Mouse (Mus musculus) megakaryocyte, embryonic 14.5 days (primary cell): ENCODE results near the gene Pdcd4. TPM values are rescaled to one million over a fixed set of nuclear protein-coding genes. Genes with fewer than 3 reads are reported as not detected.

Experiments
- H3K27me3 ChIP-seq: replicated peaks from 2 replicates; pipeline ENCODE3; 2012; ENCODE audit warnings: inconsistent platforms
- H3K36me3 ChIP-seq: replicated peaks from 2 replicates; pipeline ENCODE3; 2012; ENCODE audit warnings: low read length, inconsistent platforms, mixed read lengths
- H3K4me1 ChIP-seq: 2 replicates; pipeline ENCODE4 v1.6.1; 2012; ENCODE audit warnings: inconsistent platforms
- H3K4me3 ChIP-seq: replicated peaks from 2 replicates; pipeline ENCODE3; 2012; ENCODE audit warnings: moderate library complexity, mild to moderate bottlenecking, inconsistent platforms
- H3K9me3 ChIP-seq: 2 replicates; pipeline ENCODE4 v1.6.1; 2012; ENCODE audit warnings: inconsistent platforms
- FLI1 ChIP-seq: IDR thresholded peaks from 2 replicates; pipeline ENCODE4 v1.6.1; 2012; ENCODE audit warnings: low read length, inconsistent platforms, mixed read lengths
- GATA1 ChIP-seq: IDR thresholded peaks from 3 replicates; pipeline ENCODE4 v1.6.1; 2012; ENCODE audit warnings: mixed read lengths, low read length, inconsistent platforms, borderline replicate concordance
- polyA plus RNA-seq: library from polyadenylated mRNA; stranded (reverse); fragments of >175 nt; gene quantifications from 2 replicates; pipeline ENCODE4 v1.2.3, GENCODE M21; 2012; ENCODE audit warnings: low replicate concordance; ENCODE audit not compliant: insufficient read depth

The Pdcd4 gene
- 2.8 and 25.4 TPM in 2 replicates for polyA plus RNA-seq

GRCm38 (mm10) chr19:53892061-53892460 is at the start of gene Pdcd4:
Pdcd4 (plus strand) TSS chr19:53892231.
- Histone ChIP-seq H3K27me3 (no peaks in the 10 kb centered on the region), H3K4me3 (no peak within 1 kb of the TSS)
- TF ChIP-seq GATA1 (no peak), FLI1 (no peak)

GRCm38 (mm10) chr19:53843972-53844371 is 48.1 kb upstream of the Pdcd4 start:
- Histone ChIP-seq H3K27me3 (peaks cover 1% of the 10 kb centered on the region), H3K9me3 (no peaks in the 10 kb centered on the region), H3K4me1 (peaks cover 40% of the 10 kb centered on the region), H3K4me3 (no peak overlapping the region), H3K36me3 (no peaks in the 10 kb centered on the region)
- no peak for TF ChIP-seq GATA1
- no peak for TF ChIP-seq FLI1

More at GRCm38 (mm10) chr19:53892061-53892460, at the start of gene Pdcd4:
- no peaks in the 10 kb centered on the region for H3K9me3 ChIP-seq
- peaks cover 82% of the 10 kb centered on the region for H3K4me1 ChIP-seq
- H3K36me3 ChIP-seq = no peaks in the 10 kb centered on the region

- H3K4me3 ChIP-seq = no peak overlapping the region
- no peaks in the 10 kb centered on the region for H3K9me3 ChIP-seq
- peaks cover 22% of the 10 kb centered on the region for H3K4me1 ChIP-seq
- H3K27me3 ChIP-seq = peaks cover 1% of the 10 kb centered on the region
- no peaks in the 10 kb centered on the region for H3K36me3 ChIP-seq
- no peak for TF ChIP-seq FLI1
- no peak for TF ChIP-seq GATA1
Measured at GRCm38 (mm10) chr19:53848272-53848995, 43.6 kb upstream of the Pdcd4 start.

- H3K4me1 ChIP-seq = peaks cover 31% of the 10 kb centered on the region
- H3K27me3 ChIP-seq = no peaks in the 10 kb centered on the region
- H3K4me3 ChIP-seq = no peak overlapping the region
Measured at GRCm38 (mm10) chr19:53850166-53850922, 41.7 kb upstream of the Pdcd4 start.

GRCm38 (mm10) chr19:53851352-53851751 is 40.7 kb upstream of the Pdcd4 start:
- TF ChIP-seq GATA1 (no peak), FLI1 (no peak)
- H3K4me1 ChIP-seq = peaks cover 35% of the 10 kb centered on the region
- no peaks in the 10 kb centered on the region for H3K27me3 ChIP-seq

More at GRCm38 (mm10) chr19:53850166-53850922, 41.7 kb upstream of the Pdcd4 start:
- no peaks in the 10 kb centered on the region for H3K36me3 ChIP-seq
- H3K9me3 ChIP-seq = no peaks in the 10 kb centered on the region
- no peak for TF ChIP-seq GATA1
- no peak for TF ChIP-seq FLI1

GRCm38 (mm10) chr19:53851826-53852698 is 40.0 kb upstream of the Pdcd4 start:
- no peak overlapping the region for H3K4me3 ChIP-seq
- peaks cover 29% of the 10 kb centered on the region for H3K4me1 ChIP-seq
- H3K9me3 ChIP-seq = no peaks in the 10 kb centered on the region
- no peak for TF ChIP-seq FLI1
- no peak for TF ChIP-seq GATA1
- H3K27me3 ChIP-seq = no peaks in the 10 kb centered on the region
- no peaks in the 10 kb centered on the region for H3K36me3 ChIP-seq

More at GRCm38 (mm10) chr19:53851352-53851751, 40.7 kb upstream of the Pdcd4 start:
- no peaks in the 10 kb centered on the region for H3K36me3 ChIP-seq
- no peaks in the 10 kb centered on the region for H3K9me3 ChIP-seq
- H3K4me3 ChIP-seq = no peak overlapping the region

GRCm38 (mm10) chr19:53852699-53853451 is 39.2 kb upstream of the Pdcd4 start:
- H3K4me1 ChIP-seq = peaks cover 30% of the 10 kb centered on the region
- no peaks in the 10 kb centered on the region for H3K27me3 ChIP-seq
- no peaks in the 10 kb centered on the region for H3K36me3 ChIP-seq
- H3K9me3 ChIP-seq = no peaks in the 10 kb centered on the region
- TF ChIP-seq FLI1 (no peak), GATA1 (no peak)
- H3K4me3 ChIP-seq = no peak overlapping the region

- Histone ChIP-seq H3K36me3 (no peaks in the 10 kb centered on the region), H3K9me3 (no peaks in the 10 kb centered on the region), H3K4me3 (no peak overlapping the region), H3K4me1 (peaks cover 33% of the 10 kb centered on the region), H3K27me3 (no peaks in the 10 kb centered on the region)
- TF ChIP-seq GATA1 (no peak), FLI1 (no peak)
Measured at GRCm38 (mm10) chr19:53854978-53855377, 37.1 kb upstream of the Pdcd4 start.

GRCm38 (mm10) chr19:53855781-53856180 is 36.2 kb upstream of the Pdcd4 start:
- H3K4me3 ChIP-seq = no peak overlapping the region
- H3K27me3 ChIP-seq = no peaks in the 10 kb centered on the region
- no peaks in the 10 kb centered on the region for H3K9me3 ChIP-seq
- H3K4me1 ChIP-seq = peaks cover 31% of the 10 kb centered on the region
- no peak for TF ChIP-seq FLI1
- TF ChIP-seq GATA1 = no peak
- no peaks in the 10 kb centered on the region for H3K36me3 ChIP-seq
